Mouse (Mus musculus) left cerebral cortex, postnatal 10 days (tissue): Measurements from ENCODE around the gene Adat1. TPM values are rescaled to one million over a fixed set of nuclear protein-coding genes. Genes with fewer than 3 reads are reported as not detected.
"Not testable (repeated sequence)": the region's sequence is repeated elsewhere in the genome, so short reads cannot be mapped to it uniquely, and the experiment has no call there.

ENCODE experiments used
- DNase-seq, 2 experiments: peaks; one replicate each; pipeline ENCODE4 v3.0.0; 2021 to 2022; ENCODE audit warnings: low spot score in 2 of 2, mixed read lengths in 1 of 2; ENCODE audit errors: extremely low spot score in 1 of 2
- intact Hi-C: fragments of 180-260 bp; cut with DNase I; formaldehyde crosslinking; loops from one replicate; pipeline ENCODE4 v1.15.1; 2025
- total RNA-seq, 2 experiments: library from RNA; stranded (reverse); gene quantifications; 2 replicates each; pipeline ENCODE4 v1.2.3; 2021

The Adat1 gene
- total RNA-seq, 2 experiments from 2014 or later: 4.5 to 4.6 TPM

GRCm38 (mm10) chr8:111947954-111948353 is 44.1 kb downstream of the Adat1 start:
- intact Hi-C loops: no loop called here
- DNase-seq: no peak

- DNase-seq: no peak
- intact Hi-C loops: no loop called here
Measured at GRCm38 (mm10) chr8:111947144-111947543, 45.0 kb downstream of the Adat1 start.

DNA sequence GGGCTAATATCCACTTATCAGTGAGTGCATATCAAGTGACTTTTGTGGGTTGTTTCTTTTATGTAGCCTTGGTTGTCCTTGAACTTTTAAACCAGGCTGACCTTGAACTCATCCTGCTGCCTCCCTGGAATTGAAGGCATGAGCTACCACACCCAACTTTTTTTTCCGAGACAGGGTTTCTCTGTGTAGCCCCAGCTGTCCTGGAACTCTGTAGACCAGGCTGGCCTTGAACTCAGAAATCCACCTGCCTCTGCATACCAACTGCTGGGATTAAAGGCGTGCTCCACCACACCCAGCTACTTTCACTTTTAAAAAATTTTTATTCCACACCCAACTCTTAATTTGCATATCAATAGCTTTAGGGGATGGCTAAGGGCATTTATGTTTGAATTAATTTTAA is 48.6 kb downstream of the Adat1 start:
- intact Hi-C loops: loop anchor here (5.0 kb wide), 1 partner anchor 49 kb away; the partner anchor contains the start of gene Adat1
- no peak for DNase-seq

GRCm38 (mm10) chr8:111941101-111941454 is 51.0 kb downstream of the Adat1 start:
- DNase-seq: peak; percentile 26 to 65
- intact Hi-C loops: loop anchor here (5.0 kb wide), 1 partner anchor 51 kb away; the partner anchor contains the start of gene Adat1

DNA sequence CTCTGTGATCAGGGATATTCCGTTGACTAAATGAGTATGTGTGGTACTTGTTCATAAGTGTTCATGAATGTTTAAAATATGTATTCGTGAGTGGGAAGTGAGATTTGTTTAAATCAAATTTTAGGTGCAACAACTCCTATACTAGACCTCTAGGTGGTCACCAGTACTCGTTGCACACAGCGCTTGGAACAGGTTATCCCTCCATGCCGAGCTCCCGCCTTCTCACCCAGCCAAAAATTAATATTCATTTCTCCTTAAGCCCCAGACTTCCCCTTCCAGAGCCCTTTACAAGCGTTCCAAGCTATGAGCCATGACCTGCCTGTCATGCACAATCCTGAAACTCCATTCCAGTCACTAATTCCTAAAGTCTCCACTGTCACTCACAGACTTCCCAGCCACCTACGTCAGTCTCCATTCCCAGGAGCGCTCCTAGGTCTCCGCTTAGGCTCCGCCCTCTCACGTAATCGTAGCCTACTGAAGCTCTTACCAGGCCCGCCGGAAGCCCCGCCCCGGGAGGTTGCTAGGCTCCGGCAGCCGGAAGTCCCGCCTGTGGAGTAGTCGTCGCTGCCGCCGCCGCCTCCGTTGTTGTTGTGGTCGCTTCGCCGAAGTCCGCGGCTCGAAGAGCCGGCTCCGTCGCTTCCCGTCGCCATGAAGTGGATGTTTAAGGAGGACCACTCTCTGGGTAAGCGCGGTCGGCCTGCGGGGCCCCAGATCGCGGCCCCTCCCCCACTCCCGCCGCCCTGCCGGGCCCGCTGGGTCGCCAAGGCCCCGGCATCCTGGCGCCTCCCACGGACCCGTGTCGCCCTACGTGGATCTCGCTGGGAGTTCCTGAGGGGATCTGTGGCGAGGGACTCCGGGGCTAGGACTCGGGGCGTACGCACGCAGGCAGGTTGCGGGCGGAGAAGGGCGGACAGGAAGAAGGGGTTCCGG is 51.7 kb downstream of the Adat1 start, which contains the start of gene Gabarapl2:
Gene Gabarapl2, plus strand, starts transcription at position 533 of the 930 bp plus-strand sequence.
- DNase-seq: peak; percentile 96 to 99
- intact Hi-C loops: loop anchor here (5.0 kb wide), 1 partner anchor 52 kb away; the partner anchor contains the start of gene Adat1

DNA sequence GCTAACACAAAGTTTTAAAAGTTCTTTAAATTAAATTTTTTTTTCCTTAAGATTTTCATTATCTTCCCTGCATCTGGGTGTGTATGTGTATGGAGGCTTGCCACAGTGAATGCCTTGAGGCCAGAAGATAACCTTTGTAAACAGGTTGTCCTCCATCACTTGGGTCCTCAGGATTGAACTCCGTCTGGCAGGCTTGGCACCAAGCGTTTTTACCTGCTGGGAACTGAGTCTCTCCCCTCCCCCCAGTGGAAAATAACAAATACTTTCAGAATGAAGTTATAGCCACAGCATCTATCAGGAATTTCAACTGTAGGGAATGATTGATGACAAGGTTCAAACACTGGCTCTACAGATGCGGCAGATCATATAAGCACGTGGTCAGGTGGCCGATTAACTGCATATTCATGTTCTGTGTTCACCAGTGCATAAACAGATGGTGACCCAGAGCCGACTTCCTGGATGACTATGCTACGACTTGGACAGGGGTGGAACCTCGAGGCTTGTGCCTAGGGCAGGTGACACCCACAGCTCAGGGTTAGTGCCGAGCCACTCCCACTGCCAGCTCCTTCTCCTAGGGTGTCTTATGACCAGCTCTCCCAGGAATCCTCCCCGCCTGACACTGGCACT is 52.5 kb downstream of the Adat1 start:
- DNase-seq: peak in 1 of 2 experiments; percentile 37
- intact Hi-C loops: loop anchor here (5.0 kb wide), 1 partner anchor 53 kb away; the partner anchor contains the start of gene Adat1

GRCm38 (mm10) chr8:111938076-111938985 is 53.8 kb downstream of the Adat1 start:
- intact Hi-C loops, DNase-seq: not testable (repeated sequence)

GRCm38 (mm10) chr8:111937184-111937583 is 54.9 kb downstream of the Adat1 start:
- no peak for DNase-seq
- intact Hi-C loops: no loop called here

DNA sequence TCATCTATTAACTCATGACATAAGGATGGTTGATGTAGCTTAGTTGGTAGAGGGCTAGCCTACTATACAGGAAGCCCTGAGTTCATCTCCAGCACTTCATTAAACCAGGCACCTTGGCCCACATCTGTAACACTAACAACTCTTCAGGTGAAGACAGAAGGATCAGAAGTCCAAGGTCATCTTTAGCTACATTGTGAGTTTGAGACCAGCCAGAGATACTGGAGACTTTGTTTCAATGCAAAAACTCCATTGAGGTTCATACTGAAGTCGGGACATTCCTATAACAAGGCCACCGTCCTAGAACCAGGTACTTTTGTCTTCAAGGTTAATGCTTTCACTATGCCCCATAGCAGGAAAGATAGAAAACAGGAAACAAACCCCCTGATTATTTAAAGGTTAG is 57.9 kb downstream of the Adat1 start:
- DNase-seq: no peak
- intact Hi-C loops: no loop called here

DNA sequence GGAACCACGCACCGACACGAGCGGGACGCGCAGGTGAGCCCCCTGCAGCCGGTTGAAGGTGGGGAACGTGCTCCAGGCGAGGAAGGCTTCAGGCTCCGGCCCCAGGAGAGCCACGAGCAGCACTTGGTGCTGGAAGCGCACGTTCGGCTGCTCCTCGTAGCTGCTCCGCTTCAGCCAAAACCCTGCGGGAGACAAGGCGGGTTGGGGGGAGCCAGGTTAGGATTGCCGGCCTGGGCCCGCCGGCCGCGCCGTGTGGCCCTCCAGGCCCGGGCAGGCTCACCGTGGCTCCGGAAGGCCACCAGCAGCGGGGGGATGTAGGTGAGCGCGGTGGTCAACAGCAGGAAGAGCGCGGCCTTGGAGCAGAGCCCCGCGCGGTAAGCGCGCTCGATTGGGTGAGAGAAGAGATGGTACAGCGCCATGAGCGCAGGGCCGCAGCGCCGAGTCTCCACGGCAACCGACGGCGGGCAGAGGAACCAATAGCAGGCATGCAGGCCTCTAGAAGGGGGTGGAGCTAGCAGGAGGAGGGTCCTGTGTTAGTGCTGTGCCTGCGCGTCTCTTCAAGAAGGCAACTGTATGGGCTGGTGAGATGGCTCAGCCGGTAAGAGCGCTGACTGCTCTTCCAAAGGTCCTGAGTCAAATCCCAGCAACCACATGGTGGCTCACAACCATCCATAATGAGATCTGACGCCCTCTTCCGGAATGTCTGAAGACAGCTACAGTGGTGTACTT is 58.6 kb downstream of the Adat1 start, which contains the start of gene Tmem231:
Gene Tmem231, minus strand, starts transcription at position 534 of the 729 bp plus-strand sequence.
- DNase-seq: peak; percentile 88 to 93
- intact Hi-C loops: no loop called here

- DNase-seq: no peak
- intact Hi-C loops: no loop called here
Measured at GRCm38 (mm10) chr8:111932580-111933336, 59.3 kb downstream of the Adat1 start.

- intact Hi-C loops: no loop called here
Measured at GRCm38 (mm10) chr8:111931721-111932120, 60.4 kb downstream of the Adat1 start.

GRCm38 (mm10) chr8:111929648-111930344 is 62.3 kb downstream of the Adat1 start:
- intact Hi-C loops: no loop called here
- DNase-seq: no peak

More at GRCm38 (mm10) chr8:111931721-111932120, 60.4 kb downstream of the Adat1 start:
- DNase-seq: no peak

DNA sequence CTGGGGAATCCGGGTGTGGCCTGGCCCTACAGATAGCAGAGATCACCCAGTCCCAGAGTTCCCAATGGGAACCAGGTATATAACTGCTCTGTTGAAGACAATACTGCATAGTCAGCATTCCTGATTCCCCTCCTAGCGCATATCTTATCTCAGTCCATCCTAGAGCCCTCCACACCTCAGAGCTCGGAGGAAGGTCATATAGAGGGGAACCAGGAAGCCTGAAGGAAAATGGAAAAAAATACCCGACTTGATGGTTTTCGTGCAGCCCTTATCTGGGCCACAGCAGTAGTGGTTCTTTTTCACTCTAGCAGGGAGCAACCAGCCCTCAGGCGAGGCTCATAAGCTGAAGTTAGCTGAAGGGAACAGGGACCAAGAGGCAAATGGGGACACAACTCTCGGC is 67.1 kb downstream of the Adat1 start:
- intact Hi-C loops: no loop called here
- no peak for DNase-seq

- intact Hi-C loops: no loop called here
- DNase-seq: peak in 1 of 2 experiments; percentile 57
Measured at GRCm38 (mm10) chr8:111923383-111923804, 68.7 kb downstream of the Adat1 start.

DNA sequence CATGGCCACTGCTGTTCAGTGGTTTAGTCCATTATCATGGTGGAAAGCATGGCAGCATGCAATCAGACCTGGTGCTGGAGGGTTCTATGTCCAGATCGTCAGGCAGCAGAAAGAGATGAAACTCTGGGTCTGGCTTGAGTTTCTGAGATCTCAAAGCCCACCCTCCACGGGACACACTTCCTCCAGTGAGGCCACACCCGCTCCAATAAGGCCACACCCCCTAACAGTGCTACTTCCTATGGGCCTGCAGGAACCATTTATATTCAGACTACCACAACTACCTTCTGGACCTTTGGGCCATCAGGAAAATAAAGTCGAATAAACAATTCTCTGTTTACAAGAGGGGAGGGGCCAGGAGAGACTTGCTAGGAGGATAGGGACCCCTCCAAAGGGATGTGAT is 71.1 kb downstream of the Adat1 start:
- intact Hi-C loops: no loop called here
- DNase-seq: no peak

DNA sequence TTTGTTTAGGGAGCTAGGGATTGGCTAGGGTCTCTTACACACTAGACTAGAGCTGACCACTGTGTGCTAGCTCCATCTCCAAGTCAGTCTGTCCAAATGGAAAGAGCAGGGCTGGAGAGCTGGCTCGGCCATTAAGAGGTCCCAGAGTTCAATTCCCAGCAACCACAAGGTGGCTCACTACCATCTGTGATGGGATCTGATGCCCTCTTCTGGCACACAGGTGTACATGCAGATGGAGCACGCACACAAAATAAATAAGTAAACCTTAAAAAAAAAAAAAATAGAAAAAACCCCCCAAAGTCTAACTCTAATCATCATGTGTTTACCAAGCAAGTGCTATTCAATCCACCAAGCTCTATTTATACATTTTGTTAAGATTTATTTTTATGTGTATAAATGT is 72.4 kb downstream of the Adat1 start:
- no peak for DNase-seq
- intact Hi-C loops: no loop called here
